Mouse (Mus musculus) cerebellum, postnatal 4 days (tissue): ENCODE results near the gene Gm38100.

Experiments used
- DNase-seq, 2 experiments: peaks; one replicate each; pipeline ENCODE4 v3.0.0; 2022; ENCODE audit warnings: low spot score in 2 of 2, mixed read lengths in 1 of 2

Gene Gm38100

GRCm38 (mm10) chr1:175920029-175920428 is at the start of gene Gm38100:
Gm38100 (plus strand) TSS chr1:175920329.
- DNase-seq = no peak

DNA sequence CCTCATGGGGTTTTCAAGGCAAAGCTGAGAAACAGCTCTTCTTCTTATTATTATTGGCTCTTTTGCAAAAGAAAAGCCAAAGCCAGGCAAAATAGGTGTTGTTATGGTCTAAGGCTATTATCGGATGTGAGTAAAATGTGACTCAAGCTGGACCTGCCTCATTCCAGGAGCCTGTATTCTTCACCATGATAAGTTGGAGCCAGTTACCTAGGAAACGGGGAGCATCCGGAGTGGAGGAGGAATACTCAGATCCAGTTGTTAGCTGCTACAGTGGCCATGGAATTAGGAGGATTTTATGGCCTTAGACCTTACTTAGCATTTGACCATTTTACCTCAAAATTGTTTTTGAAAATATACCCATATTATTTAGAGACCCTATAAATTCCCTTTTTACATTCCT is 49.4 kb upstream of the Gm38100 start:
- DNase-seq = no peak

DNA sequence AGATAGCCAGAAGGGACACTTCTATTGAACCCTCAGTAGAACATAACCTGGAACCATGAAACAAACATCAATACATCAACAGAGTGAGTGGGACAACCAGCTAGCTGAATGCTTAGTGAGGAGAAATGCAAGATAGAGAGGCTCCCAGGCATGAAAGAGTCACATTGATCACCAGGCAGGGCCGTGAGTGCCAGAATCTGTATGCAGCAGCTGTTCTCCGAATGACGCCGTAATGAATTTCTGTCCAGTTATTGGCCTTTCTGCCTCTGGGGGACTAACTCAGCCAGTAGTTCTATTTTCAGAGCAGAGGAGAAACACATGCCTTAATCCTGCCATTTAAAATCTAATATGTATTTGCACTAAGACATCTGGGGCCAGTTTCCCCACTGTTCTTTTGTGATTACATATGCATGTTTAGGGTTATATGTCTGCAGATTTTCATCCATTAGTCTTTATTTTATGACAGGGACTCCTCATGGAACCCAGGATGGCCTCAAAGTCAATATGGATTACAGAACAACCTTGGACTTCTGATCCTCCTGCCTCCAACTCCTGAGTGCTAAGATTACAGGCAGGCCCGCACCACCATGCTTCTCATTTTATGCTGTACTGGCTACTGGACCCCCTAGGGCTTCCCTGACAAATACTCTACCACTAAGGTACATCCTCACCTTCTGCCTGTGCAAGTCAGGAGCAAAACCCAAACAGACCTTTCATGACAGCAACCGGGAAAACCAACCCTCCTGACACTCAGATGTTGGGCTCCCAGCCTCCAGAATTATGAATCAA is 47.9 kb upstream of the Gm38100 start:
- DNase-seq = no peak

DNA sequence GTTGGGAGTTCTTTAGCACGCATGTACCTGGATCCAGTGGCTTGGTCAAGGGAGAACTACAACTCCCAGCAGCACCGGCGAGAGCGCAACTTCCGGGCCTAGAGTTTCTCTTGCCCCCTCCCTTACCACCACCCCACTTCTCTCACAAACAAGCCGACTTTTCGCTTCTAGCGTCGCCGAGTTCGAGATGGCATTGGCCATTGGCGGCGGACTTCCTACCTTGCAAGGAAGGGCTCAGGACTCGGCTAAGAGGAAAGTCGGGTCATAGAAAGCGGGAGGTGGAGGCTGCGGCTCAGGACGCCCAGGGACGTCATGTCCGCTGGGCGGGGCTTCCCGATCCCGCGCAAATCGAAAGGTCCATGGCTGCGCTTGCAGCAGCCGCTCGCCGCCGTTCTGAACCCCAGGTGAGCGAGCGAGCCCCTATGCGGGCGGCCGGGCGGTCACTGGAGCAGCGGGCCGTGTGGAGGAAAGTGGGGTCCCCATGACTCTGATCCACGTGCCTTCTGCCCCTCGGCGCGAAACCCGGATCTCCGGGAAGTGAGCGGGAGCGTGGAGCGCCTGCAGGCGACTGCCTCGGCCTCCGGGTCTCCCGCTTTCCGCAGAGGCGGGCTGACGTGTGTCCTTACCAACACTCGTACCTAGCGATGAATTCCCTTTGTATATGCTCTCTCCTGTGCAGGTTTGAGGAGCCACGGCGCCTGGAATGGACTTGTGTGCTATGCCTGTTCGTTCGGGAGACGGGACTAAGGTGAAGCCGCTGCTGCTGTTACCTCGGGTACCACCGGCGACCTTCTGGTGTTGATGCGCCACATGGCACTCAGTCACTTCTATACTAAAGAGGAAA is 39.5 kb upstream of the Gm38100 start, which contains the start of gene Exo1:
Gene Exo1, plus strand, starts transcription at position 129 of the 844 bp plus-strand sequence.
- DNase-seq = peak; percentile 59 to 82

DNA sequence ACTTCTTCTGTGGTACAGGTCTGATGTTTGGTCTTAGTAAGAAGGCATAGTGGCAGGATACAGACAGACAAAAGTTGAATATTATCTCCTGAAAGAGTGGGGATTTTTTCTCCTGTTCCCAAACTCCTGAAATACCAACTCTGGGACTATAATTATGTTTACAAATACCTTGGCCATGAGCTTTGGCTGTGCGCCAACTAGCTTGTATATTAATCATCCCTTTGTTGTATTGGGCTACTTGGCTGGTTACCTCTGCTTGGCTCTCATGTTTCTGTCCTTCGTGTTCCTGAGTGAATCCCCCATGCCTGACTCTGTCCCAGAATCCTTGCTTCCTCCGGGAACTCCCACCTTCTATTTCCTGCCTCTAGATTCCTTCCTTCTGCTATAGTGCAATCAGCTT is 36.7 kb upstream of the Gm38100 start:
- no peak for DNase-seq

DNA sequence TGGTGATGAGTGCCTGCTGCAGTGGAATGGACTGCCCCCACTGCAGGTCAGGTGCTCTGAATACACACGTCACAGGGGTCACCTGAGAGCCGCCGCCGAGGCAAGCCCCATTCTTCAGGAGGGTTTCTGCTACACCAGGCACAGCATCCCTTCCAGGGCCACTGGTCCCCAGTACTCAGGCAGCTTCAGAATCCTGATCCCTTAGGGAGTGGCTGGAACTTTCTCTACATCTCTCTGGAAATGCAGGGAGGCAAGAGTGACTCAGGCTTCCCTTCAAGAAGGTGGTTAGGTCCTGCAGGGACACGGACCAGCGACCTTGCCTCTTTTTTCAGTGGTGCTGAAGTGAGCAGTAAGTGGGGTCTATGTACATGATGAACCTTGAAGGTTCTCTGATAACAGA is 26.9 kb upstream of the Gm38100 start:
- no peak for DNase-seq

DNA sequence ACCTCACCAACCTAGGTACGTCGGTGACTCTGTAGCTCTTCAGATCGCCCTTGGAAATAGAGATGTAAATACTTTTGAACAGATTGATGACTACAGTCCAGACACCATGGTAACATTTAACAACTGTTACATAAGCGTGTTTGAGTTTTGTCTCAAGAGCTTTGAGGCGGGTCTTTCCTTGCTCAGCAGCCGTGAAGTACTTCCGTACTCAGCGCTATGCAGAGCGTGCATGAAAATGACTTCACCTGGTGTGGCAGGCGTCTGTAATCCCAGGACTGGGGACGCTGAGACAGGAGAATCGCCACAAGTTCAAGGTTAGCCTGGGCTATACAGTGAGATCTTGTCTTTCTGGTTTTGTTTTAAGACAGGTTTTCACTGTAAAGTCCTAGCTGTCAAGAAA is 26.4 kb upstream of the Gm38100 start:
- DNase-seq = no peak

- DNase-seq = no peak
Observed at GRCm38 (mm10) chr1:175911207-175911606, 8.9 kb upstream of the Gm38100 start.

GRCm38 (mm10) chr1:175912038-175912437 is 8.1 kb upstream of the Gm38100 start:
- DNase-seq = no peak

DNA sequence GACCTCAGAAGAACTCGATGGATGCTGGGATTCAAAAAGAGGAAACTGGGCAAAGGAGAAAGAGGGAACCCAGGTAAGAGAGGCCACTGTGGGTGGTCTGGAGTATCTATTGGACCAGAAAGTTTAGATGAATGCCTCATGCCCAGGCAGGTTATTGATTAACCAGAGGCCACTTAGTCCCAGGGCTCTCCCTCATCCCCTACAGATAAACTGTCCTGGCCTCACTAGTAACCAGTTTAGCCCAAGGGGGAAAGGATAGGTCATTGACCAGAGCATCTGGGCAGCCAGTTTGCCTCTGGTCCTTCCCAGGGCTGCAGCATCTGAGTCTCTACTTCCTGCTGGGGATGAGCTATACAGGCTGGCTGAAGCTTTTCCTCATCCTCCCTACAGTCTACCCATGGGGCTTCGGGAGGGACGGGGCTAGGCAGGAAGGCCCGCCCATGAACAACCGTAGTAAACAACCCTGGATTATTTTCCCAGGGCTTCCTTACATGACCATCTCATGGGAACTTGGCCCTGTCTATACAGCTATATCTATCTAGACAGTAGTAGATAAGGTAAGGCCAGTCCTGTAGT is 6.3 kb upstream of the Gm38100 start:
- no peak for DNase-seq

- DNase-seq = no peak
Observed at GRCm38 (mm10) chr1:175921091-175921490, 962 bp downstream of the Gm38100 start.

DNA sequence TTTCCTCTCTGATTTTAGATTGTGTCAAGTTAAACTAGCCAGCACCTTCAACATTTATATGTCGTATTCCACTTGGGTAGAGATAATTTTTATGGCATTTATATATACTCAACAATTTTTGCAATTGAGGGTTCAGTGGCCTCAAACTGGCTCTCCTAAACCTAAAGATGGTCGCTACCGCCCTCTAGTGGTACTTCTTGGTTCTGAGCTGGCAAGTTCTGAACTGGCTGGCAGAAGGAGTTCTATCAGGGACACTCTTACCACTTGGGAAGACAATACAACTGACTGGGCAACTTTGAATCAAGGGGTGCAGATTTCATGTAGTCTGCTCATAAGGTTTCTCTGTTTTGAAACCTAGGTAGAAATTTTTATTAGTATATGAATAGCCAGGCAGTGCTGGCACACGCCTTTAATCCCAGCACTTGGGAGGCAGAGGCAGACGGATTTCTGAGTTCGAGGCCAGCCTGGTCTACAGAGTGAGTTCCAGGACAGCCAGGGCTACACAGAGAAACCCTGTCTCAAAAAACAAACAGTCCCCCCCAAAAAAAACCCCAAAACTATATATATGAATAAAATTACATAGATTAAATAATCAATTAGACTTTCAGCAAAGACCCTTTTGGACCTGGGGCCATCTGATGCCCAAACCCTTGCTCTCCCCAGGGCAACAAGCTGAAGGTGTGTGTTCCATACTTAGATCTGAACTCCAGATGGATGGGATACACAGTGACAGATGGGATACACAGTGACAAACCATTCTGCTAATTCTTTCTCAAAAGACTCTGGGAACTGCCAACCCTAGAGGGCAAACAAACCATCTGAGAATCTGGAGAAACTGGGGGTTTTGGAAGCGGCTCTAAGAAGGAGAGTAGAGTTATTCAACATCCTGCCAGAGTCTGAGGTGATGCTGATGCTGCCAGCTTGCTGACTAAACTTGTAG is 4.0 kb downstream of the Gm38100 start:
- peak; percentile 65 to 80 for DNase-seq

DNA sequence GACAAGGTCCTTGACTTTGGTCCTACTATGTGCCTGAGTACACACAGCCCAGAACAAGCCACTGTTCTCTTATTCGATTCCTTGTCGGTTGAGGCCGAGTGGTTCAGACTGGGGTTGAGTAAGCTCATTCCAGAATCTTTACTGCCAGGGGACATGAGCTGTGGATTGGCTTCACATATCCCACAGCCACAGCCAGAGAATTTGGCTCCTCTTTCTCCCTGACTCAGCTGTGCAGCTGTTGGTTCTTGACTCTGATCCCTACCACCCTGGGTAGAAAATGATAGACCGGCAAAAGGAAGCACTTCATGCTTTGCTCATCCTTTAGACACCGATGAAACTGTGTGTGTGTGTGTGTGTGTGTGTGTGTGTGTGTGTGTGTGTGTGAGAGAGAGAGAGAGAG is 11.3 kb downstream of the Gm38100 start:
- no peak for DNase-seq

GRCm38 (mm10) chr1:175936282-175936737 is 16.2 kb downstream of the Gm38100 start:
- peak; percentile 41 to 83 for DNase-seq

DNA sequence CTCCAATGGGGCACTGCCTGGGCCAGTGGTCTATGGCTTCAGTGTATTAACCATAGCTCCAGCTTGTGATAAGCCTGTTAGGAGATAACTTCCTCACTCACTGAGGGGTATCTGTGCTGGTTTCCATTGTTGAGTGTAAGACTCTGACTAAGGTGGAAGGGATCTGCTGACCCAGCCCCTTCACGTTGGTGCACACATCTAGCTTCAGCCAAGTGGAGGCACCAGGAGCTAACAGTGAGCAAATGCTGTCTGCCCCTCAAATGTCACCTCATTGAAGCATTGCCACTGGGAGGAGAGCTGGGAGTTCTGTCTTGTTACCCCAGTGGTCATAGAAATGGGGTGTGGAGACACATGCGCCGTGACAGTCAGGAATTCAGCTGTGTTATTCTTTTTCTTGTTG is 18.6 kb downstream of the Gm38100 start:
- DNase-seq = no peak

GRCm38 (mm10) chr1:175943168-175943567 is 23.0 kb downstream of the Gm38100 start:
- DNase-seq = no peak

DNA sequence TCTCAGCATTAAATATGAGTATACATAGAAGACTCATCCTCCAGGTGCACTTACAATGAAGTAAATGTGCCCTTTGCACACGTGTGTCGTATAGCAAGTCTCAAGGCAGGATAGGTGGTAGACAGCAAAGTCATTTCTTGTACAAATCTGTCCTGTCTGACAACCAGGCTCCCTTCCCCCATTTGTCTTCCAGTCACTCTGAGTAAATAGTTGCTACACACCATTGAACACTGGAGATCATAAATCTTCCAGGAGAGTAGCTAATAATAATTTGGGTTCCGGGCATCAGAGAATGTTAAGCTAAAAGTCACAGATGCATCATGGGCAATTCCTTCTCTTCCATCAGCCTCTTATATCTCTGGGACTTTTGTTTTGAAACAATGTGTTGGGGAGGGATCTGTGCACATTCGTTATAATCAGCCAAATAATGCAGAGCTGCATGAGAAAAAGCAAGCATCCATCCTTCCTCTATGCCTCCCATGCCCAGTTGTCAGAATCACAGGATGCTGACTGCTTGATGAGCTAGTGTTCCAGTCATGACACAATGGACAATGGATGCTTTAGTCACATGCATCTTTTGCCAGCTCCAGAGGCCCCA is 26.7 kb downstream of the Gm38100 start:
- DNase-seq = no peak

GRCm38 (mm10) chr1:175950421-175950820 is 30.3 kb downstream of the Gm38100 start:
- no peak for DNase-seq

DNA sequence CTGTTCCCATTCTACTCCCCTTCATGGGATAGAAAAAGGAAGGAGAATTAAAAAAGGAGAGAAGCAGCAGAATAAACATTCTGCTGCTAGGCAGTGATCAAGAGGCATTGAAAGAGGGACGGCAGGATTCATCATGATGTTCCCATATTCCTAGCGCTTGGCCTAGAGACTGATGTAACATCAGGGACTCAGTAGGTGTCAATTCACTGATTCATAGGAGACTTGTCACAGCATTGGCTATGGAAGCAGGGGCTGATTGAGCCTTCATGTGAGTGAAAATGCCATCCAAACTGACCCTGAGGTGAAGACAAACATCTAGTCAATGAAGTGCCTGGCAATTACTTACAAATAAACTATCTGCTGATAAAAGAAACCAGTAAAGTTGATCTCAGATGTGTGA is 30.7 kb downstream of the Gm38100 start:
- DNase-seq = no peak

DNA sequence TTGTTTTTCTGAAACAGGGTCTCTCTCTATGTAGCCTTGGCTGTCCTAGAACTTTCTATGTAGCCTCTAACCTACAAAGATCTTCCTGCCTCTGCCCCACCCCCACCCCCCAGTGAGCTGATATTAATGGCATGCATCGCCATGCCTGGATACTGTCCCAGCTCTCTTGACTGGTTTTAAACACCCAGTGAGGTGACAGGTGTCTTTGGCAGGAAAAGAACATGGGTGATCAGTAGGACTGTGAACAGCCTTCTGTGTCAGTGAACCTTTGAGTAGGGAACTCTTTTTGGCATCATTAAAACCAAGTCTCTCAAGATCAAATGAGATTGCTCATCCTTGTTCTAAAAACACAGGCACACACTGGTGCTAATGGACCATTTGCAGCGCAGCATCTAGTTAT is 41.7 kb downstream of the Gm38100 start:
- DNase-seq = no peak
